Mouse (Mus musculus) cerebellum, adult 8-10 months (tissue): ENCODE data around the gene Calcrl.

Experiments used
- DNase-seq: peaks from one replicate; pipeline ENCODE4 v3.0.0; 2022

Gene Calcrl

GRCm38 (mm10) chr2:84388023-84388416, 37.2 kb downstream of the Calcrl start:
- no peak for DNase-seq

- no peak for DNase-seq
These were observed 37.7 kb downstream of the Calcrl start for GRCm38 (mm10) chr2:84387394-84388022.

DNA sequence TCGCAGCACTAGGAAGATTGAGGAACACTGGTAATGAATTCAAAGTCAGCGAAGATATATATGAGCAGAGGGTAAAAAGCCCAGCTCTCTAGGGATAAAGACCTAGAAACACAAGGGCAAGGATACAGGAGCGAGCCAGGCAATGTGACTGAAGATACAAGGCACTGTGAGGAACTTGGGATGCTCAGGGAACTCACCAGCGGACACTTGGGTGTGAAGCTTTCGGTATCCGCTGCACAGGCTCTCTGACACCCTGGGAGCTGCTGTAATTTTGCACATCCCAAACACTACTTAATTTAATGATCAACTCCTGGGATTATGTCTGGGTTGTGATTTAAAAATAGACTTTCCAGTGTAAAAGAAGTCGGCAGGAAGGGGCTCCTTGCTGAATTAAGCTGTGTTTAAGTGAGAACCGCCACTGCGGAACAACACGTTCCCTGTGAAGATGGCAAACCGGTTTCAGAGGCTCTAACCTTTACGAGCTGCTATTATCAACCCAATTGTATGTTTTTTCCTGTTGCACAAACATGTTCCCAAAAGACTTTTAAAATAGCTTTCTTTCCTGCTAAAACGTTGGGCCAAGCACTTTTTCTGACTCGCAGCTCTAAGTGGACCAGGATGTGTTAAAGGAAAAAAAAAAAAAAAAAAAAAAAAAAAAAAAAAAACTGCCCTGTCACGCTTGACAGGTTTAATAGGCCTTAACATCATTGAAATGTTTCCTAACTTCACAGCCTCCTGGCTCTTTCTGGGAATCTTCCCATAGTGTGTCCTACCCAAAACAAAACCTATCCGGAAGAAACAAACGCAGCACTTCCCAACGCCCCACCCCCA, 38.4 kb downstream of the Calcrl start:
- no peak for DNase-seq

GRCm38 (mm10) chr2:84384911-84385693, 40.1 kb downstream of the Calcrl start:
- no peak for DNase-seq

DNA sequence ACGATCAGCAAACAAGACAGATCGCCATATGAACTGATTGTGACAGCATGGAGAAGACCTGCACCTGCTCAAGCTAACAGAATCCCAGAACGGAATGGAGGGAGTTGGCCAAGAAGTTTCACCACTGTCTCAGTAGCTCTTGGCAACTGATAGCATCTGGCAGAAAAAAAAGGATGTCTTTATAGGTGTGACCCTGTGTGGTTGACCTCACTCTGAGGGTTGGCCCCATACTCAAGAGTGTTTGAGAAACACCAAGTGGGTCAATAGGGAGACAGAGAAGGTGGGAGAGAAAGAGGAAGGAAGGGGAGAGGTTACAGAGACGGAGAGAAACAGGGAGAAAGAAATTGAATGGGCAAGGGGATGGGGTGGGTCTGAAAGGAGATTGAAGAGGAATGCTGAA, 41.4 kb downstream of the Calcrl start:
- DNase-seq: no peak

- no peak for DNase-seq
These were observed 42.7 kb downstream of the Calcrl start for GRCm38 (mm10) chr2:84382556-84382955.

DNA sequence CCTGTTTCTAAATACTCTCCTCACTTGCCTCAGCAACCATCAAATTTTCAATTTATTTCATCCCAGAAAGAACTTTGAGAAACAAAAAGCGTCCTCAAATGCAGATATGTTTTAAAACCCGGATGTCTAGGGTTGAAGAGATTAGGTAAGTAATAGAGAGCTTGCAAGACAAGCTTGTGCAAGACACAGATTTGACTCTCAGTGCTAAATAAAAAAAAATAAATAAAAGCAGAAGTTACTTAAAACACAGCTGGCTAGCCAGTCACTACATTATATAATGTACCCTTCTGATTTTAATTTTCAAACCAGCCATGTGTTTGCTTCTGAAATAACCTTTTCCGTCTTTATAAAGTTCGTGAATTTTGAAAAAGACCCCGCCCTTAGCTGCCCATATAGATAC, 43.2 kb downstream of the Calcrl start:
- no peak for DNase-seq

DNA sequence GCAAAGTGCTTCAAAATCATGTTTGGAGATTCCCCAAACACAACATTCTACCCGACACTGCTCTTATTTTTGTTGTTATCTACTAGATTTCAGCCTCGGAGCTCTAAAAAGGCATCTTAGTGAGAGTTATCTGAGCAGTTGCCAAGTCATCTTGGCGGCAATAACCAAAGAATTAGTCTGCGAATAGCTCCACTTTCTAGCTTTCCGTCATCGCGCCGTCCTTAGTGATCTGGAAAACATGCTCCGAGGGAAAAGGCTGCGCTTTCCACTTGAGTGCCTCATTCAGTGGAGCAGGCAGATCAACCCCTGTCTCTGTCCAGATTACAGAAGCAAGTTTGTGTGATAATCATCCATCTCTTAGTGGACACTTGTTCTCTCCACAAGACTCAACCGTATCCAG, 44.4 kb downstream of the Calcrl start:
- no peak for DNase-seq

DNA sequence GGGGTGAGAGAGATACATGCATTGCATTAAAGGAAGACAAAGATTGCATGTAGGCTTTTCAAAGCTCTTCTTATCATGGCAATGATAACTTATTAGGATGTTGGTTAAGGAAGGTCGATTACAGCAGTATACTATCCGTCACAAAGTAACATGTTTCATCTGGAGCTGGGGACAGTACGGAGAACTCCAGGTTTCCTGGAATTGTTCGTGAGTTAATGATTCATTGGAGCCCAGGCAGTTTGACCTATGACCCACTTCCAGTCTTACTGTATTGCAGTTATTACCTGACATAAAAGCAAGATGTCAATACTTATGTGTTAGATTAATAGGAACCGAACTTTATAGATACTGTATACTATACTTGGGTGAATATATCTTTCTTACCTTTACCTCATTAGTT, 46.5 kb downstream of the Calcrl start:
- DNase-seq: no peak

DNA sequence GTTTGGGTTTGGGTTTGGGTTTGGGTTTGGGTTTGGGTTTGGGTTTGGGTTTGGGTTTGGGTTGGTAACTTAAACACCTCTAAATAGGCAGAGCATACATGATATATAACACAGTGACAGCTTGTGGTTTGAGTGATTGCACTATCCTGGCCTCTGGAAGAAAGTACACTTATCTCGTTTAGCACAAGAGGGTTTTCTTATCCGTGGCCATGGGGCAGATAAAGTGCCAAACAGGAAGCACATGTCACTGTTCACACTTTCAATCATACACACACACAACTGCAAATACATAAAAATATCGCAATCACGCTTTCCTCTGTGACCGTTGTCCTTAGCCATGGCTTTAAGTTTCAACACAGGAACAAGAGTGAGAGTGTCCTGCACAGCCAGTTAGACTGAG, 56.0 kb downstream of the Calcrl start:
- no peak for DNase-seq

- DNase-seq: no peak
These were observed 58.5 kb downstream of the Calcrl start for GRCm38 (mm10) chr2:84366742-84367141.

GRCm38 (mm10) chr2:84365266-84365665, 59.9 kb downstream of the Calcrl start:
- DNase-seq: no peak

GRCm38 (mm10) chr2:84362779-84363719, 62.2 kb downstream of the Calcrl start:
- DNase-seq: no peak

DNA sequence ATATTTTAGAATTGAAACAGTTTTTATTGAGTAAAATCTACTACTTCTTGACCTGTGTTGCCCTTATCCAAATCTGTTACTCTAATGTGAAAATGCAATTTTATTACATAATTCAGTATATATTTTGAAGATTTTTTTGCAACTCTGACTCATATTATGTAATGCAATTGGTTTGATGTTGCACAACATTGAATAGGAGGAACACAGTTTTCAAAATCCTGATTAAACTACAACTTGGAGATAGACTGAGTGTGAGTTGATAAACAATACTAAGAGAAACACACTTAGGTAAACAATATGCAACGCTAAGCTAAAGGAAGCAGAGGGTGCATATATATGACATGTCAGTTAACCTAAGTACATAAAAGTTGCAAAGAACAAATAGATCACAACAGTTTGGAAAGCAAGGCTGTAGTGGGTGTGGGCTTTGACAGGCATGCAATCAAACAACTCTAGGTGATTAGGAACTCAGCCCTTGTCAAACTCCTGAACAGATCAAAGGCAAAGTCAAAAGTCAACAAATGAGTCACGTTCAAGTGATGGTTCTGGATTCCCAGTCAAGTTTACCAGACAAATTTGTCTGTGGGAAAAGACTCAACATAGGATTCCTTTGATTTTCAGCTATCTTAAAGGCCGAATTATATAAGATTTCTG, 66.4 kb downstream of the Calcrl start:
- no peak for DNase-seq

DNA sequence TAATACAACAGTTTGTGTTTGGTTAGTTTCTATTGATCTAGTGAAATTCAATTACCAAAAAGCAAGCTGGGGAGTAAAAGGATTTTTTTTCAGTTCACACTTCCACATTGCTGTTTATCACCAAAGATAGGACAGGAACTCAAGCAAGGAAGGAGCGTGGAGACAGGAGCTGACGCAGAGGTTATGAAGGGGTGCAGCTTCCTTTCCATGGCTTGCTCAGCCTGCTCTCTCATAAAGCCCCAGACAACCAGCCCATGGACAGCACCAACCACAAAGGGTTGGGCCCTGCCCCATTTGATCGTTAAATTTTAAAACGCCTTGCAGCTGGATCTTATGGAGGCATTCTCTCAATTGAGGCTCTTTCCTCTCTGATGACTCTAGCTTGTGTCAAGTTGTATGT, 69.9 kb downstream of the Calcrl start:
- DNase-seq: no peak

GRCm38 (mm10) chr2:84347376-84347775, 77.8 kb downstream of the Calcrl start:
- DNase-seq: no peak

DNA sequence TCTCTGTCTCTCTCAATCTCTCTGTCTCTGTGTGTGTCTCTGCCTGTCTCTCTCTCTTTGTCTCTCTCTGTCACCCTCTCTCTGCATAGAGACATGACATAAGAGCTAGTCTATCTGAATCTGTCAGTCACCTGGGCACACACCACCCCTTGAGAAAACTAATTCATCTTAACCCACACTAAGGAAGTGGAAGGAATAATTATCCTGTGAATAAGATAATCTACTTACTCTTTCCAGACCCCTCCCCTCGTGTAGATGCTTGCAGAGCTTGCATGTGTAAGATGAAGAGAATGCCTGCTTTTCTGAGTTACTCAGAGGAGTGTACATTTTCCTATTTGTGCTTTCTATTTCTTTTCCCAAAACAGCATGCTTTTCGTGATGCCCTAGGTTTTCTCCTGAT, 81.5 kb downstream of the Calcrl start:
- DNase-seq: no peak

- no peak for DNase-seq
These were observed 87.3 kb downstream of the Calcrl start for GRCm38 (mm10) chr2:84337774-84338450.

- DNase-seq: no peak
These were observed 88.9 kb downstream of the Calcrl start for GRCm38 (mm10) chr2:84336331-84336730.

GRCm38 (mm10) chr2:84316185-84316805, 108.9 kb downstream of the Calcrl start:
- DNase-seq: no peak

DNA sequence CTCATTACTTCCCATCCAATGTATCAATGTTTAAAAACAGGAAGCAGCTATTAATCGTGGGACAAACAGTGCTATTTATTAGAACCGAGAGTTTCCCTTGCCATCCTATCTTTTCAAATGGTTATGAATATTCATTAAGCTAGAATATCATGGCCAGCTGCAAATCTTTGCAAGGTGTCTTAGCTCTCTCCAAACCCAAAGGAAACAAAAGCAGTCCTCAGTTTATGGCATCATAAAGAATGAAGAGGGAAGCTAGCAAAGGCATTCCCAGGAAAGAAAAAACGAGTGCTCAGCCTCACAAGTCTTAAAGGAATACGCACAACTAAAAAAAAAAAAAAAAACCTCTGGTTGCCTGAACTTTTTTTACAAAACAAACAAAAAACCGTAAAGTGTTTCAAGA, 128.7 kb downstream of the Calcrl start:
- DNase-seq: no peak
